Mouse (Mus musculus): ENCODE results near the gene Chchd6.

DNA sequence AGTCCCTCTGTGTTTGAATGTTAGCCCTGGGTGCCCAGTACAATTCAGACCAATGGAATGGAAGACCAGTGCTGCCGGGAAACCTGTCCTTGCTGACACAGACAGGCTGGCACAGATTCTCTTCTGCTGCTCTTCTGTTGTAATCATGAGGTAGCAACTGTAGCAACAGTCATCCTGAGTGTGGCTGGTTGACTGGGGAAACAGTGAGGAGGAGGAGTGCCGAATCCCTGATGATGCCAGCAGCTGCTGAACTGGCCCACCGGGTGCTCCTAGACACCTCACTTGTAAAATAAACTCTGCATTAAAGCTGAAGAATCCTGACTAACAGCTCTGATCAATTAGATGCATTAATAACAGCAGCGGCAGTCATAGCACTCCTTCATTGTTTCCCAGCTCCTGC, 28.7 kb downstream of the Chchd6 start:
- TF ChIP-seq CTCF (IDR thresholded peaks at IDR 0.05; ENCODE audit: borderline replicate concordance, control insufficient read depth, extremely low read depth, insufficient read depth, low read length, poor library complexity) (no peak), POLR2A (IDR thresholded peaks at IDR 0.05; ENCODE audit: control insufficient read depth, extremely low read depth, insufficient read depth, low read length, poor library complexity) (no peak)
